Mouse (Mus musculus): ENCODE results near the gene Diras1.

Diras1 gene

DNA sequence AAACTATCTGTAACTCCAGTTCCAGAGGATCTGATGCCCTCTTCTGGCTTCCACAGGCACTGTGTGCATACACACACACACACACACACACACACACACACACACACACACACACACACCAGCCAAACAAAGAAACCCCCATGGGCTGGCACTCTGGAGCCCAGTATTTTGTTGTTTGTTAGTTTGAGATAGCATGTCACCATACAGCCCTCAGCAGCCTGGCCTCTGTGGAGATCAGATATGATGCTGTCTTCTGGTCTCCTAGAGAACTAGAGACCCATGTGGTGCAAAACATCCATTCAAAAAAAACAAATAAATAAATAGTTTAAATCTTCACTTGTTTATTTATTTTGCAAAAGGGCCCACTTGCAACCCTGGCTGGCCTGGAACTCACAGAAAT lies 2.8 kb upstream of the Diras1 start:
- DNase-seq (ENCODE audit: low spot score in 2 of 2): no peak

DNA sequence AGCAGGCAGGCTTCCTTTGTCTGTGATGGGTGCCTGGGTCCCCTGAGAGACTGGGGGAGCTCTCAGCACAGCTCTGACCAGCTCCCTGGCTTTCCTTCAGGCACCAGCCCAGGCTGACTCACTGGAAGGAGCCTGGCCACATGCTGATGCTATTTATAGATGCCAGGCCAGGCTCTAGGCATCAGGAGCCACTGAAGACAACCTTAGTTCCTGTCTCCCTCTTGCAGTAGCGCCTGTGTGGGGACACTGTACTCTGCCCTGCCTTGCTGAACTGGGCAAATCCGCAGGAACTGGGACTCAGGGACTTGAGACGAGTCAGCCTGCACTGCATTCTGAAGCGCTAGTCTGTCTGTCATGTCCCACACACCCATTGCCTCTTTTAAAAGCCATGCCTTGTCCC lies 1.9 kb upstream of the Diras1 start:
- DNase-seq (ENCODE audit: low spot score in 2 of 2): no peak

DNA sequence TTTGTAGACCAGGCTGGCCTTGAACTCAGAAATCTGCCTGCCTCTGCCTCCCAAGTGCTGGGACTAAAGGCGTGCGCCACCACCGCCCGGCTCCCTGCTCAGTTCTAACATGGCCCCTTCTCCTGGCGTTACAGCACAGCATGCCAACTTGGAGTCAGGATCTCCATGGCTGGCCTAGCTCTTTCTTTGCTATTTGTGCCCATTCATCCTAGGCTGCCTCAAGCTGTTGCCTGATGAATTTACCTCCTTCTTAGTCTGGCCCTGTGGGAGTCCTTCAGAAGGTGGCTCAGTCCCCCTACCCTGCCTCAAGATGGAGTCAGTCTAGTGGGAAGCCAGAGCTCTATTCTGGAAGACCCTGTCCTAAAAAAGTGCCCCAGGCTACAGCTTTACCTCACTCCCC lies 1.4 kb upstream of the Diras1 start:
- DNase-seq (ENCODE audit: low spot score in 2 of 2): no peak

DNA sequence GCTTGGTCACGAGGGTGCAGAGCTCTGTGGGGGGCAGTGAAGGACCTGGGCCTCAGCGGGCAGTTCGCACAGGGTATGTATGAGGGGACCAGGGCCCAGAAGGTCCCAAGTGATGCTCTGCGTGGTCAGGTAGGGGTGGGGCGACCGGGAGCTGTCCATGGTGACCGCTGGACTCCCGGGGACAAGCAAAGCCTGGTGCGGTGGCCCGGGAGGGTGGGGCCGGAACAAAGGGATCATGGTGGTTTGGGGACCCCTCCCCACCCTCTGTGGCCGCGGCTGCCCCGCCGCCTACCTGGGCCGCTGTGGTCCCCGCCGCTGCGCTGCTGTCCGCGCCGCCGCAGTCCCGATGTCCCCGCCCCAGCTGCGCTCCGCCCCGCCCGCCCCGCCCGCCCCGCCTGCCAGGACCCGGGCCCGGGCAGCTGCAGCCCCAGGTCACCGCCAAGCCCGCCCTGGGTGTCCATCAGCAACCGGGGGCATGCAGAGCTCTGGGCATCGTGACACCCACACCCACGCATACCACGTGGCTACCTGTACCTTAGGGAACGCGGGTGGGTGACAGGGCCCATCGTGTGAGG lies 328 bp downstream of the Diras1 start:
- DNase-seq (ENCODE audit: low spot score in 2 of 2): no peak

DNA sequence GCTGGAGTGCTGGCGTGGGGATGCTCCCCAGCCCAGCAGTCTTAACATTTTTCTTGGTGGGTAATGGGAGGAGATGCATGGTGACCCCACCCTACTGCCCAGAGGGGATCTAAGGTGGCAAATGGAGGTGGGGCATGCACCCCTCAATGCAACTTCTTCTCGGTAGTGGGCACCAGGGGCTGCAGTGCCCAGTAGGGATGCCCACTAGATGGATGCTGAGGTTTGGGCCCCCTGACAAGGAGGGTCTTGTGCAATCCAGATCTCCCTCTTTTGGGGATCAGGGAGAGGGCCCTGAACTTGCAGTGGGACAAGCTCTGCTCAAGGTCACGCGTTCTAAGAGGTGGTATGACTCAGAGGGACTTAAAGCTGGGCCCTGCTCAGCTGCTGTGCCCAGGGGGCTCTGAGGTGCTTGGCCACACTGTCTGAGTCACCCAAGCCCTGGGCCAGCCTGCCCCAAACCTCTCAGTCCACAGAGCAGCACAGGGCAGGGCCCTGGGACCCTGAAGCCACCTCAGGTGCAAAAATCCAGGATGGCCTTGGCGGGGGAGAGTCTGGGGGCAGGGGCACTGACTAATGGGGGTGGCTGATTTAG lies 1.0 kb downstream of the Diras1 start:
- DNase-seq (ENCODE audit: low spot score in 2 of 2): no peak

DNA sequence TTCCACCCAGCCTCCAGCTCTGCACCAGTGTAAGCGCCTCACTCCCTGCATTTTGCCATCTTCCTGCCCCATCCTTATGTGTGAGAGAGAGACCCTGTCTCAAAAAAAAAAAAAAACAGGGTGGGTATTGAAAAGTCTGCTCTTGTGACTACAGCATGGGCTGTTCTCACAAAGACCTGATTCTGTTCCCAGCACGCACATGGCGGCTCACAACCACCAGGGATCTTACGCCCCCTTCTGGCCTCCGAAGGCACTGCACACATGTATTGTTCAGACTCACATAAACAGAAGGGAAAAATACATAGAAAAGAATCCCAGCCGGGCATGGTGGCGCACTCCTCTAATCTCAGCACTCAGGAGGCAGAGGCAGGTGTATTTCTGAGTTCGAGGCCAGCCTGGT lies 2.7 kb downstream of the Diras1 start:
- no peak for DNase-seq (ENCODE audit: low spot score in 2 of 2)

DNA sequence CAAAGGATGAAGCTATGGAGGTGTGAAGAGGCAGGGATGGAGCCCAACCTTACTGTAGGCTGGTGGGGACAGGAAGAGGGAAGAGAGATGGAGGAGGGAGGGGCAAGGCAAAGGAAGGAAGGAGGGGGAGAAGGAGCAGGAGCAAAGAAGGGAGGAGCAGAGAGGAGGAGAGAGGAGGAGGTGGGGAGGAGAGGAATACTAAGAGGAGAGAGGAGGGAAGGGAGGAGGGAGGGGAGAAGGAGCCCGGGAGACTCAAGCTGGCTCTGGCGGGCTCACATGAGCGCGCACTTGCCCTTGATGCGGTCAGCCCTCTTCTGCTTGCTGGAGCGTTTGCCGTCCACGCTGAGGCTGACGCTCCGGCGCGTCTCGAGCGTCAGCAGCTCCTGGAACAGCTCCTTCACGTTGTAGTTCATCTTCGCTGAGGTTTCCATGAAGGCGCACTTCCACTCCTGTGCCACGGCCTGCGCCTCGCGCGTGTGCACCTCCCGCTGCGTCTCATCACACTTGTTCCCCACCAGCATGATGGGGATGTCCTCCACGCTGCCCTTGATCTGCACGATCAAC lies 3.8 kb downstream of the Diras1 start:
- no peak for DNase-seq (ENCODE audit: low spot score in 2 of 2)

DNA sequence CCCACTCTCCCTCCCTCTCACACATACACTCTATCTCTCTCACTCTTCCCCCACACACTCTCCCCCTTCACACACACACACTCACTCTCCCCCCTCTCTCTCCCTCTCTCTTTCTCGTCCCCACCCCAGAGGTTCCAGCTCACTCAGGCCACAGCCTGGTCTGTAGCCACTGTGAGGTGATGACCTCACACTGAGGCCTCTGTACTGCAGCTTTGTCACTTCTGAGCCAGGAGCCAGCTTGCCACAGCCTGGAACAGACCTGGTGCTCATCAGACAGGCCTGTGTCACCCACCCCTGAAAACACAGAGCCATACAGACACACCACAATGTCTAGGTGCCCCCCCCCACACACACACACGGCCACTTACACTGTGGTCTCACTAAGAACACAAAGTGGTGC lies 5.3 kb downstream of the Diras1 start:
- DNase-seq (ENCODE audit: low spot score in 2 of 2): no peak

DNA sequence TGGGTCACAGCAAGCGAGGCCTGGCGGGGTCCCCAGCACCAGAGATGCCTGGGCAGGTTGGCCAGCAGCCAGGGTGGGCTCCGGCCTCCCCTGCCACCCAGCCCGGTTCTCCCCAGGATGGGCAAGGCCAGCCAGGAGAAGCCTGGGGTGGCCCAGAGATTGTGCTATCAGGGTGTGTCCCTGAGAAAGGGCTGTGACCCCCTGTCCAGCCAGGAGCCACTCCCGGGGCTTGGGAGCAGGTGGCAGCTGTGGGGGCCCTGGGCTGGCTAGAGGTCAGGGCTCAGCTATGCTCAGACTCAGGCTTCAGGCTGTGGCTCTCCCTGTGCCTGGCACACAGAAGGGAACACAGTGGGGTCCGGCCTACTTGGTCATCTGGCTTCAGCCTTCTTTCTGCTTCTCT lies 5.8 kb downstream of the Diras1 start:
- no peak for DNase-seq (ENCODE audit: low spot score in 2 of 2)

DNA sequence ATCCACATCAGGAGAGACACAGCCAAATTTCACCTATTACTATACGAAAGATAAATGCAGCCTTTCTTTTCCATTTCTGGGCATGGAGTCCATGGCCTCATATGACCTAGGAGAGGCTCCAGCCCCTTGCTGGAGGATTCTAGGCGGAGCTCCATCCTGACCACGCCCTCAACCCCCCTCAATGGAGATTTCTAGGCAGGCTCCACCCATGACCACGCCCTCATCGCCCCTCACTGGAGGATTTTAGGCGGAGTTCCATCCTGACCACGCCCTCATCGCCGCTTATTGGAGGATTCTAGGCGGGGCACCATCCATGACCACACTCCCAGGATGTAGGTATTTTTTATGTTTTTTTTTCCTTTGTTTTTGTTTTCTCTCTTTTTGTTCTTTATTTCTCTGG lies 7.1 kb downstream of the Diras1 start:
- DNase-seq (ENCODE audit: low spot score in 2 of 2): peak; percentile 83 to 87

DNA sequence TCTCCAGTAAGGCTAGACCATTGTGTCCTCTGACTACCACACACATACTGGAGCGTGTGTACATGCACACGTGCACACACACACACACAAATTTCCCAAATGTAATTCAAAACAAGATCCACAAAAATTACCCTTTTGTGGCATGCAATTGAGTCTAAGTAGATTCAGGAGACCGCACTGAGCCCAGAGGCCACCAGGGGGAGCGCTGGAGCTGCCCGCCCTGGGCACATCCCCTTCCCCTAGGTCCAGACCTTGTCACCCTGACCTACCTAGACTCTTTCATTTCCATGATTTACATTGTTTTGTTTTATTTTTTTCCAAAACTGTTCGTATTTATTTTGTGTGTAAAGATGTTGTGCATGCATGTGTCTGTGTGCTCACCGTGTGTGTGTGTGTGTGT lies 8.8 kb downstream of the Diras1 start:
- DNase-seq (ENCODE audit: low spot score in 2 of 2): peak in 1 of 2 experiments; percentile 62

DNA sequence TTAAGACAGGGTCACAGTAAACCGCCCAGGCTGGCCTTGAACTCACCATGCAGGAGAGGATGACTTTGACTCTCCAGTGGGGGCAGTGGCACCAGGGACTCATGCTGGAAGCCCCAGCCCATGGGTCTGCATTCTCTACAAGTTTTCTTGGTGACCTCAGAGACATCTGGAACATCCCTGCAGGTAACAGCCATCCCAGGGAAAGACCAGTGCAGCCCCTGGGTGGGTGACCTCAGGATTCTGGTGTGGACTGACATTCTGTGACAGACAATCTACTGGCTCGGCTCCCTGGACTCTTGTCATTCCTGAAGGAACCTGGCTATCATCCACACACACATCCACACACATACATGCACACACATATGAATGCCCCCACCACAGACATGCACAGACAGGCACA lies 9.8 kb downstream of the Diras1 start:
- DNase-seq (ENCODE audit: low spot score in 2 of 2): peak in 1 of 2 experiments; percentile 30

DNA sequence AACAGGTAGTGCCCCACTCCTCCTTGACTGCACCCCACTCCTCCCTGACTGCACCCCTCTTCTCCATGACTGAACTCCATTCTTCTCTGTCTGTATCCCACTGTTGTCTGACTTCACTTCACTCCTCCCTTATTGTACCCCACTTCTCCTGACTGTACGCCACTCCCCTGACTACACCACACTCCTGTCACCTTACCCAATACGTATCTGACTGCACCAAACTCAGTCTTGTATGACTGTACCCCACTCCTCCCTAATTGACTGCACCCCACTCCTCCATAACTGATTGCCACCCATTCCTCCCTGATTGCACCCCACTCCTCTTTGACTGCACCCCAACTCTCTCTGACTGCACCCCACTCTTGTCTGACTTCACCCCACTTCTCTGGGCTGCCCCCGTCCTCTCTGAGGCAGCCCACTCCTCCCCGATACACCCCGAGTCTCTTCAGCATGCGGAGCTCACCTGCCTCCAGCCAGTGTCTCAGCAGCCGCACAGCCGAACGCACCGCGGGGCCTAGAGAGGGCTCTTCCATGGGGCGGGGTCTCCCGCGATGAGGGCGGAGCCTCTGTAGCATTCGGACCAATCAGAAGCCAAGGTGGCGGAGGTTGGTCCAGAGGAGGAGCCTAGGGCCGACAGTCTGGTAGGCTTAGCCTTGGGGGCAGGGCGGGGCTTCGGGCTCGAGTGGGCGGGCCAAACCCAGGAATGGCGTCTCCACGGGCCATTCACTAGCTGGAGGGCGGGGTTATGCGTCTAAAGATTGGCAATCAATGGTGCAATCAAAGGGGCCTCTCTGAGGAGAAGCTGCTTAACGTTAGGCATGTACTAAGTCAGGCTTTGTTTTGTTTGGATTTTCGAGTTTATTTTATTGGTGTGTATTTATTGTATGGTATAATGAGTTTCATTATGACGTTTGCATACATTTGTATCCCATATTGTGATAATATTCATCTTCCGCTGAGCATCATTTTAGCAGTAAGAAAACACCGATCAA lies 10.8 kb downstream of the Diras1 start, which contains the start of gene Gng7:
Gene Gng7, minus strand, starts transcription at position 553 of the 992 bp plus-strand sequence.
- DNase-seq (ENCODE audit: low spot score in 2 of 2): peak; percentile 99

DNA sequence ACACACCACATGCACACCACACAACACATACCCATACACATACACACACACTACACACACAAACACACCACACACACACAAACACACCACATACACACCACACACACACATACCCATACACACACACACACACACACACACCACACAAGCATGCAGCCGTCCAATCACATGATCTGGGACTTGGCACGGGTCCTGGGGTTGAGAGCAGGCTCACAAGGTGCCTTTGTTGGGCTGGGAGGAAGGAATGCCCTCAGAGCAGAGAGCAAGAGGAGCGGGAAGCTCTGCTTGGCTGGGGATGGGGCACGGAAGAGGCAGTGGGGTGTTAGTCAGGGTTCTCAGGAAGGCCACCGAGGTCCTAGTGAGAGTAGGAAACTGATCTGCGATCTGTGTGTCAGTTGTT lies 14.6 kb downstream of the Diras1 start:
- peak in 1 of 2 experiments; percentile 64 for DNase-seq (ENCODE audit: low spot score in 2 of 2)

DNA sequence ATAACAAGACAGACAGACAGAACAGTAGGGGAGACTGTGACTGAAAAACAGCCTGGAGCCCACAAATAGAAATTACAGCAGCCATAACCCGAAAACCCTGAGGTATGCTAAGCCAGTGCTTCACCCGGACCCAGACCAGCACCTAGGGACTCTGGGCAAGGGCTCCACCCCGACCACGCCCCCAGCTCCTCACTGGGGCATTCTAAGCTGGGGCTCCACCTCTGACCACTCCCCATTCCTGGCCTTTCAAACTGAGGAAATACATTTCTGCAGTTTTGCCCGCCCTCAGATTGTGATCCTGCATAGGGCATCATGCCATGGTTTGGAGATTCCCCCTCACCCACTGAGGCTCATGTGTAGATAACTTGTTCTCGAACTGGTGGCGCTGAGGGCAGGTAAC lies 18.2 kb downstream of the Diras1 start:
- peak; percentile 34 to 46 for DNase-seq (ENCODE audit: low spot score in 2 of 2)

DNA sequence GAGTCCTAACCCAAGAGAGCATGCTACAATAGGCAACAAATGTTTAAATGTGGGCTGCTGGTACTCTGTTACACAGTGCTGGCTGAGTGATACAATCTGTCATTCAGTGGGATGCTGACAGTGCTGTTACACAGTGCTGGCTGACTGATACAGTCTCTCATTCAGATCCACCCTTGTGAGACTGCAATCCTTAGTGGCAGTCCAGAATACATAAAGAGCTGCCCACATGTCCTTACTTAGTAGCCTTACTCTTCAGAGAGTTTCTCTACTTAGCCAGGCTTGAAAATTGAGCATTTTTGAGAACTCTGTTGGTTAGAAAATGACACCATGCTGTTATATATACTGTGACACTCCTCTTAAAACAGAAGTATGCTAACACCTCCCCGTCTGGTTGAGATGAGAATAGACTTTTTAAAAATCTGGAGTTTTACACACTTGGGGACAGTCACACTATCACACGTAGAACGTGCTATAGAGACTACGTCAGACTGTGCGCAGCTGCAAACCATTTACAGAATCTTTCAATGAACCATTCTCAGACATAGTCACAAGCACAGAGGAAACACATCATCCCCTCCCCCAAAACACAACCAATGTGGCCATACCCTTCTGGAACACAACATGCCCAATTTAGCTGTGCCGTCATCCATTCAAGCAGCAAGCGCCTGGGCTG lies 19.3 kb downstream of the Diras1 start:
- DNase-seq (ENCODE audit: low spot score in 2 of 2): peak; percentile 44 to 82

DNA sequence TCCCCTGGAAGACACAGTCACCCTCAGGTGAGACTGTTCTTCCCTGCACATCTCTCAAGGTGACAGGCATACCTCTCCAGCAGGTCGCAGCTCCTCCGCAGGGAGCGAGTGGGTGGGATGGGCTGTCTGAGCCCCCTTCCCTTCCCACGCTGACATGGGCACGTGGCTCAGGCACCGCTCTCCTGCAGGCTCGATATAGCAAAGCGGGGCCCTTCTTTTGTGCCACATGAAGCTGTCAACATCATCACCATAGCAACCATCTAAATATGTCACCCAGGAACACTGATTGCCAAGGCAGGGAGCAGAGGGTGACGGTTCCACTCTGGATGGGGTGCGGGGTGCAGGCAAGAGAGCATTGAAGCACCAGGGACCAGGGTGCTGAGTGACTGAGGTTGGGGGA lies 24.3 kb downstream of the Diras1 start:
- peak; percentile 79 to 89 for DNase-seq (ENCODE audit: low spot score in 2 of 2)

DNA sequence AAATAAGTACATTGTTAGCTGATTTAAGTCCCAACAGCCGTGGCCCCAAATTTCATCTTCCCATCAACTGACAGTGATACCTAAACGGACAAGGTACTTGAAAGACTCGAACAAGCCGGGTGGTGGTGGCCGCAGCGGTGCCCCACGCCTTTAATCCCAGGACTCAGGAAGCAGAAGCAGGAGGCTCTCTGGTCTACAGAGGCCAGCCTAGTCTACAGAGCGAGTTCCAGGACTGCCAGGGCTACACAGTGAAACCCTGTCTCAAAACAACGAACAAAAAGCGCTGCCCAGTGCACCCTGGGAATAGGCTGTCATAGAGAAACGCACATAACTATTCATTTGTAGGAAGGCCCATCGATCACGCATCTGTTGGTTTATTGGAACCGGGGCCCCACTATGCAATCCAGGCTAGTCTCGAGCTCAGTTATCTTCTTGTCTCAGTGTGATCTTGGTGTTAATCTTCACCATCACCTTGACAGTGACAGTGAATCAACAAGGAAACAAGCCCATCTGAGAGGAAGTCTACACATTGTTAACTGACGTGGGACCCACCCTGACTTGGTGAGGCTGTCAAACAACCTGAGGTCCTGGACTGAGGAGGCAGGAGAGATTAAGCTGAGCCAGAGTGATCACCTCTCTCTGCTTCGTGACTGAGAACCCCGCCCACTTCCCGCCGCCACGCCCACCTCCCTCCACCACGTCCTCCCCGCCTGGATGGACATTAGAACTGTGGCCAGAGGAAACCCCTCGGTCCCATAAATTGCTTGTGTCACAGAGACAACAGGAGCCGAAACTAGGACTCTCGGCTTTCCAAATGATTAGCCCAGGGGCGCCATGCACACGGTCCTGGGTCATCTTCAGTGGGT lies 25.0 kb downstream of the Diras1 start:
- peak in 1 of 2 experiments; percentile 43 for DNase-seq (ENCODE audit: low spot score in 2 of 2)

DNA sequence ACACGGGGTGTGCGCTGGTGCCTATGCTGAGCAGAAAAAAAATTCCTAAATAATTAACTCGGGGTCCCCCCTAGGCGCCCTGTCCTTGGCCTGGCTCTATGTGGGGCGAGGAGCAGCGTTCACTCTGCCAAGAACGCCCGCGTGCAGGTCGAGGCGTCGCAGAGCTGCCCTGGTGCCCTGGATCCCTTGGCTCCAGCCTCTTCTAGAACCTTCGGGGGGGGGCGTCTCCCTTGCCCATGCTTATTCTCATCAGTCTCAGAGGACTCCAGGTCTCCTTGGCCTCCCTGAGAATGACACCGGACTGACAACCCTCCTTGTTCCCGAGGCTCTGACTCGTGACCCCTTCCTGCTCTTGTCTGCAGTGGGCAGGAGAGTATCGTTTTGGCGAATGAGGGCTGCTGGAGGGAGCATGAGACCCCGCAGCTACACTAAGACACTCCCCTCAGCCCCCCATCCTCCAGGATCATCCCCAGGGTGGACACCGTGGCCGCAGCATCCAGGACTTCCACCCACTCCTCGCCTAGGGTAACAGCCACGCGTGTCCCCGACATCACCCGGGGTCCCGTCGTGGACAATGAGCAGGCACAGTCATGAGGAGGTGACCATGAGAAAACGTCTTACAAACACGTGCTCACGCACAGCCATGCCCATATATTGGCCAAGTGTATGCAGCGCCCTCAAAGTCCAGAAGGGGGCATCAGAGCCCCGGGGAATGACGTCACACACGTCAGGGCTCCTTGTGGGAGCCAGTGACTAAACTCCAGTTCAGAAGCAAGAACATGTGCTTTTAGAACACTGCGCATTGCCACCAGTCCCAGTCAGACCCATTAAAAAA lies 25.9 kb downstream of the Diras1 start:
- DNase-seq (ENCODE audit: low spot score in 2 of 2): peak; percentile 92

DNA sequence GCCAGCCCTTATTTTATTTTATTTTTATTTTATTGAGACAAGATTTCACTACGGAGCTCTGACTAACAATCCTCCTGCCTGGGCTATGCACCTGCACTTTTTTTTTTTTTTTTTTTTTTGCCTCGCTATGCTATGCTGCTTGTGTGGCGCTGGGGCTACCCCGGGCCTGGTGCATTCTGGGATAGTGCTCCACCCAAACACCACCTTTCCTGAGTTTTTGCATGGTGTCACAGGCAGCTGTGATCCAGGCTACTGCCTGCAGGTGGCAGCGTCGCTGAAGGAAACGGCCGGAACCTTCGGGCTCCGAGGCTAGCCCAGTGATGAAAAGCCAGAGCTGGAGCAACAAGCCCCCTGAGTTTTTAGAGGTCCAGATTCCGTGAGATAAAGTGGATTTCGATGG lies 26.7 kb downstream of the Diras1 start:
- peak; percentile 75 to 79 for DNase-seq (ENCODE audit: low spot score in 2 of 2)
